Comparison of ENCODE assay signal across 10 mouse cellular contexts in the genomic region with DNA sequence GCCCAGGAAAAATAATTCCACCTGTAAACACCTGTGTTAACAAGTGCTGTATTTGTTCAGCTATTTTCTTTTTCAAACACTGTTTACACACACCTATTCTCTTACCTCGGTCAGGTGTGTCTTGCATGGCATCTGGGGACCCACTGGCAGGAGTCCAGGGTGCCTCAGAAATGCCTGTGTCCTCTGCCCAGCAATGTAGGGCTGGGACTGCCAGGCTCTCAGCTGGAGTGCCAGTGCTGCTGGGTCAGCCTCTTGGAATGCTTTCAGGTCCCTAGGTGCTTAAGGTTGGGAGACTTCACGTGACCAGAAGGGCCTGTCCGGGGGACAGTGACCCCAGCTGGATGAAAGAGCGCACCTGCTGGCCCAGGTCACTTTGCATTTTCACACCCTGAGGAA.
DNase-seq lines count a peak whose midpoint lies in the region; ATAC-seq and TF ChIP-seq lines count a peak whose summit lies in the region.
"Had no signal": no experiment of that assay in that cellular context is flagged by ENCODE, and none has a peak within 500 bp of the region (broad histone marks: within the 10 kb centered on the region; RNA-seq: fewer than 3 reads in every experiment).

No protein-coding gene starts in this region.

- no peak for TF ChIP-seq CTCF in thymus, adult 2 months (IDR thresholded peaks at IDR 0.05; ENCODE audit: borderline replicate concordance, control insufficient read depth, extremely low read depth, insufficient read depth, low read length, poor library complexity)
- 0 out of 2 replicates have a peak, but pooled peaks have one; percentile 22 for TF ChIP-seq CTCF in kidney, adult 2 months (conservative IDR thresholded peaks at IDR 0.05; ENCODE audit: insufficient read depth, insufficient read length, low read depth, low read length)
- TF ChIP-seq CTCF in lung, embryonic 14.5 days (IDR thresholded peaks at IDR 0.05; ENCODE audit: low read depth), result no peak

- 73% methylated on average over 4 of the region's 4 CpGs for WGBS in thymus, adult 2 months
- 33% methylated on average over 4 of the region's 4 CpGs for WGBS in kidney, adult 2 months
- WGBS in lung, embryonic 14.5 days, result 39% methylated on average over 4 of the region's 4 CpGs

- peak overlapping the region; percentile 12; the same call in 1 of the 2 replicates for H3K27ac ChIP-seq in thymus, adult 2 months (ENCODE audit: control insufficient read depth, insufficient read depth, low read length)
- H3K27ac ChIP-seq in kidney, adult 2 months (ENCODE audit: insufficient read depth, low read depth, low read length), result peak overlapping the region; percentile 83
- peak overlapping the region; percentile 78 for H3K27ac ChIP-seq in lung, embryonic 14.5 days (ENCODE audit: low read depth)
- H3K27ac ChIP-seq: limb, embryonic 15.5 days had no signal

- H3K36me3 ChIP-seq in thymus, adult 2 months (ENCODE audit: control insufficient read depth, insufficient read depth, low read length), result no peaks in the 10 kb centered on the region
- H3K36me3 ChIP-seq in kidney, adult 2 months (ENCODE audit: control insufficient read depth, insufficient read depth, low read length), result no peaks in the 10 kb centered on the region
- H3K36me3 ChIP-seq in lung, embryonic 14.5 days (ENCODE audit: insufficient read depth), result no peaks in the 10 kb centered on the region
- H3K36me3 ChIP-seq: limb, embryonic 15.5 days had no signal

- H3K4me1 ChIP-seq in thymus, adult 2 months (replicated peaks; ENCODE audit: control insufficient read depth, insufficient read depth, low read length), result peaks cover 10% of the 10 kb centered on the region
- peaks cover 30% of the 10 kb centered on the region for H3K4me1 ChIP-seq in kidney, adult 2 months (ENCODE audit: control insufficient read depth, insufficient read depth, low read length)
- H3K4me1 ChIP-seq in lung, embryonic 14.5 days (ENCODE audit: insufficient read depth), result 0 out of 2 replicates have a peak, but pooled peaks cover 6% of the 10 kb centered on the region

- TF ChIP-seq POLR2A in thymus, adult 2 months (IDR thresholded peaks at IDR 0.05; ENCODE audit: control insufficient read depth, extremely low read depth, insufficient read depth, low read length, poor library complexity), result no peak
- no peak for TF ChIP-seq POLR2A in kidney, adult 2 months (IDR thresholded peaks at IDR 0.05; ENCODE audit: low read depth, low read length)

- H3K4me2 ChIP-seq in lung, embryonic 14.5 days, result no peak overlapping the region
- H3K4me2 ChIP-seq: limb, embryonic 15.5 days had no signal

- H3K27me3 ChIP-seq in thymus, adult 2 months (ENCODE audit: control insufficient read depth, insufficient read depth, low read length), result no peaks in the 10 kb centered on the region; the same call in 1 of the 2 replicates
- no peaks in the 10 kb centered on the region for H3K27me3 ChIP-seq in kidney, adult 2 months (replicated peaks; ENCODE audit: control insufficient read depth, insufficient read depth, low read length)
- H3K27me3 ChIP-seq in lung, embryonic 14.5 days (ENCODE audit: insufficient read depth, low read length), result no peaks in the 10 kb centered on the region
- H3K27me3 ChIP-seq: limb, embryonic 15.5 days had no signal

- no peaks in the 10 kb centered on the region for H3K9me3 ChIP-seq in lung, embryonic 14.5 days (ENCODE audit: low read depth, low read length)
- H3K9me3 ChIP-seq: limb, embryonic 15.5 days had no signal

- ATAC-seq in lung, embryonic 14.5 days (ENCODE audit: insufficient read depth), result peak; percentile 74

- H3K4me3 ChIP-seq in thymus, adult 2 months (ENCODE audit: control insufficient read depth, insufficient read depth, low read length), result no peak overlapping the region
- H3K4me3 ChIP-seq in kidney, adult 2 months (ENCODE audit: insufficient read depth, low read depth, low read length), result no peak overlapping the region
- H3K4me3 ChIP-seq in lung, embryonic 14.5 days (ENCODE audit: low read depth, low read length), result no peak overlapping the region
- H3K4me3 ChIP-seq: limb, embryonic 15.5 days had no signal

- no peak for DNase-seq in thymus, adult 2 months
- no peak for DNase-seq in thymus, adult 18-20 months
- DNase-seq in kidney, adult 2 months, result peak; percentile 94
- peak; percentile 57 for DNase-seq in lung, embryonic 14.5 days
- no peak for DNase-seq in right cerebral cortex, postnatal 10 days (ENCODE audit: low spot score in 2 of 2)
- DNase-seq in layer of hippocampus, adult 18-20 months (ENCODE audit: low spot score in 2 of 2), result no peak
- DNase-seq in cerebellum, adult 11-12 months, result no peak
- DNase-seq: adrenal gland, postnatal 25 days; right cerebral cortex, adult 18-20 months had no signal

- peak overlapping the region; percentile 3; the same call in 1 of the 2 replicates for H3K9ac ChIP-seq in lung, embryonic 14.5 days
- H3K9ac ChIP-seq: limb, embryonic 15.5 days had no signal

Comparison
In these comparisons a context has a peak if more than half of its experiments do, and no peak if none do; other contexts are left out.
1. DNase-seq: peak in kidney, adult 2 months (single experiment) and lung, embryonic 14.5 days (single experiment); none in thymus, adult 2 months (single experiment), thymus, adult 18-20 months (0 of 2), right cerebral cortex, postnatal 10 days (0 of 2), layer of hippocampus, adult 18-20 months (0 of 2) and cerebellum, adult 11-12 months (single experiment).
2. H3K27ac ChIP-seq: peak in every context shown above with its lines; median percentile 83 in kidney, adult 2 months; 78 in lung, embryonic 14.5 days; 12 in thymus, adult 2 months.